Mouse (Mus musculus) G1E (cell line): ENCODE results near the gene Slc9a3r1. TPM values are rescaled to one million over a fixed set of nuclear protein-coding genes. Genes with fewer than 3 reads are reported as not detected.

Source experiments
- ATAC-seq: 2 replicates; pipeline ENCODE4 v1.8.0; 2016; ENCODE audit warnings: mild to moderate bottlenecking; ENCODE audit not compliant: insufficient number of reproducible peaks, poor library complexity, low FRiP score, severe bottlenecking; ENCODE audit errors: extremely low read depth
- DNase-seq: peaks from one replicate; pipeline ENCODE4 v3.0.0; 2012; ENCODE audit warnings: low spot score
- H3K27me3 ChIP-seq: 2 replicates; pipeline ENCODE4 v1.6.1; 2012; ENCODE audit warnings: mild to moderate bottlenecking, low read length, inconsistent platforms; ENCODE audit not compliant: insufficient read depth
- H3K36me3 ChIP-seq: replicated peaks from 2 replicates; pipeline ENCODE3; 2012; ENCODE audit warnings: mild to moderate bottlenecking, inconsistent platforms
- H3K4me1 ChIP-seq: 2 replicates; pipeline ENCODE4 v1.6.1; 2012; ENCODE audit warnings: low read depth, low read length, inconsistent platforms, mixed read lengths; ENCODE audit not compliant: insufficient read depth
- H3K4me3 ChIP-seq: 2 replicates; pipeline ENCODE4 v1.5.1; 2012; ENCODE audit warnings: low read depth, mild to moderate bottlenecking, inconsistent platforms, low read length, moderate library complexity, mixed read lengths
- H3K9me3 ChIP-seq: replicated peaks from 2 replicates; pipeline ENCODE4 v1.6.1; 2012; ENCODE audit warnings: inconsistent platforms
- CTCF ChIP-seq: IDR thresholded peaks from 2 replicates; pipeline ENCODE4 v1.5.1; 2012; ENCODE audit warnings: low read depth, low read length, inconsistent platforms, mixed read lengths
- GATA1 ChIP-seq: IDR thresholded peaks from 2 replicates; pipeline ENCODE4 v1.6.1; 2012; ENCODE audit warnings: borderline replicate concordance, low read length, inconsistent platforms, mixed read lengths
- GATA2 ChIP-seq: IDR thresholded peaks from 2 replicates; pipeline ENCODE4 v1.6.1; 2012; ENCODE audit warnings: low read depth, low read length, inconsistent platforms, borderline replicate concordance
- POLR2AphosphoS5 ChIP-seq: IDR thresholded peaks from 2 replicates; pipeline ENCODE4 v1.6.1; 2012; ENCODE audit warnings: low read depth, low read length, inconsistent platforms; ENCODE audit not compliant: insufficient replicate concordance
- TAL1 ChIP-seq: conservative IDR thresholded peaks from 2 replicates; pipeline ENCODE4 v1.6.1; 2012; ENCODE audit warnings: low read depth, low read length, inconsistent platforms, mixed read lengths
- polyA plus RNA-seq: library from polyadenylated mRNA; stranded (reverse); fragments of >175 nt; gene quantifications from 2 replicates; pipeline ENCODE4 v1.2.3, GENCODE M21; 2012
- total RNA-seq, 2 experiments: library from RNA; stranded (forward) in 1 of 2; stranded (reverse) in 1 of 2; fragments of 200-1000 nt in 1 of 2; fragments of >200 nt in 1 of 2; fragmentation: Nextera tagmentation in 1 of 2; gene quantifications; 2 replicates each; pipeline ENCODE4 v1.2.3; 2014 to 2017

Slc9a3r1 gene
- total and polyA plus RNA-seq, 3 experiments, result 57.3 to 357 (median 94.5) TPM

DNA sequence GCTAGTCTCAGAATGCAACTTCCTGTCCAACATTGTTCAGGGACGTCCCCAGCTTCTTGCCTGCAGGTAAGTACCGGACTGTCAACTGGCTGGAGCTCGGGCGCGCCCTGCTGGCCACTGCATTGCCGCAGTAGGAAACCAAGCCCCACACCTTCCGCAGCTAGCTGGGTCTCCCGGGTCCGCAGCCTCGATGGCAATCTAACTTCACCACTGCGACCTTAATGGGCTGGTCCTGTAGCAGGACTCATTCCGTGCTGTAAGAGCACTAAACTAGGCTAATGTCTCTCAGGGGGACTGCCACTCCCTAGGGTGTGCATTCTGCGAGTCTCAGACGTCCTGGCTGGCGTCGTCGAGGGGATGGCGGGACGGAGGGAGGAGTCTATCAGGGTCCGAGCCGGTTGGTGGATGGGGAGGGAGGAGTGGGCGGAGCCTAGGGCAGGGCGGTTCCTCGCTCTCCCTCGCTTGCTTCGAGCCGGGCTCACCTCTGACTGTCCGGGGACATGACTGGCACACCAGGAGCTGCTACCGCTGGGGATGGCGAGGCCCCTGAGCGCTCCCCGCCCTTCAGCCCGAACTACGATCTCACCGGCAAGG is 9.3 kb upstream of the Slc9a3r1 start:
- Histone ChIP-seq H3K4me3 (peak overlapping the region; percentile 13; the same call in 1 of the 2 replicates), H3K27me3 (peaks cover 76% of the 10 kb centered on the region), H3K36me3 (no peaks in the 10 kb centered on the region), H3K4me1 (peaks cover 28% of the 10 kb centered on the region), H3K9me3 (no peaks in the 10 kb centered on the region)
- no peak for DNase-seq
- TF ChIP-seq TAL1, result no peak
- peak; percentile 17; the same call in 1 of the 2 replicates for TF ChIP-seq CTCF
- peak; percentile 36 for ATAC-seq

- Histone ChIP-seq H3K4me3 (no peak overlapping the region), H3K36me3 (no peaks in the 10 kb centered on the region), H3K4me1 (peaks cover 36% of the 10 kb centered on the region), H3K27me3 (peaks cover 69% of the 10 kb centered on the region), H3K9me3 (no peaks in the 10 kb centered on the region)
- TF ChIP-seq GATA2 (no peak), GATA1 (no peak), CTCF (no peak), POLR2AphosphoS5 (no peak), TAL1 (no peak)
- DNase-seq (no peak), ATAC-seq (no peak)
Measured at GRCm38 (mm10) chr11:115155053-115155634, 8.0 kb upstream of the Slc9a3r1 start.

GRCm38 (mm10) chr11:115157933-115158719 is 5.0 kb upstream of the Slc9a3r1 start:
- H3K9me3 ChIP-seq, result no peaks in the 10 kb centered on the region
- peak; percentile 23 for ATAC-seq
- peaks cover 43% of the 10 kb centered on the region for H3K27me3 ChIP-seq
- no peaks in the 10 kb centered on the region for H3K36me3 ChIP-seq
- no peak overlapping the region; the same call in 1 of the 2 replicates for H3K4me3 ChIP-seq
- TF ChIP-seq POLR2AphosphoS5 (no peak), GATA1 (no peak), GATA2 (no peak), TAL1 (no peak), CTCF (no peak)
- H3K4me1 ChIP-seq, result peaks cover 63% of the 10 kb centered on the region
- no peak for DNase-seq

GRCm38 (mm10) chr11:115160016-115160797 is 2.9 kb upstream of the Slc9a3r1 start:
- Histone ChIP-seq H3K27me3 (peaks cover 24% of the 10 kb centered on the region), H3K36me3 (peaks cover 7% of the 10 kb centered on the region), H3K9me3 (no peaks in the 10 kb centered on the region), H3K4me3 (no peak overlapping the region), H3K4me1 (peaks cover 57% of the 10 kb centered on the region)
- TF ChIP-seq GATA2, result no peak
- peak; percentile 87 for TF ChIP-seq CTCF
- no peak for TF ChIP-seq GATA1
- no peak for DNase-seq
- ATAC-seq, result no peak

GRCm38 (mm10) chr11:115160883-115161577 is 2.1 kb upstream of the Slc9a3r1 start:
- ATAC-seq, result no peak
- DNase-seq, result peak; percentile 63
- peaks cover 65% of the 10 kb centered on the region for H3K4me1 ChIP-seq
- H3K36me3 ChIP-seq, result peaks cover 15% of the 10 kb centered on the region
- no peak for TF ChIP-seq GATA2
- no peak for TF ChIP-seq GATA1
- TF ChIP-seq CTCF, result peak; percentile 85
- no peak for TF ChIP-seq TAL1
- no peak for TF ChIP-seq POLR2AphosphoS5
- H3K27me3 ChIP-seq, result peaks cover 17% of the 10 kb centered on the region
- peak overlapping the region; percentile 45; the same call in 1 of the 2 replicates for H3K4me3 ChIP-seq
- H3K9me3 ChIP-seq, result no peaks in the 10 kb centered on the region
